Mouse (Mus musculus) heart, adult 9 months (tissue): Measurements from ENCODE around the gene Lxn.

ENCODE experiments used
- DNase-seq, 2 experiments: peaks; one replicate each; pipeline ENCODE4 v3.0.0; 2022; ENCODE audit warnings: low spot score in 2 of 2

Gene Lxn

DNA sequence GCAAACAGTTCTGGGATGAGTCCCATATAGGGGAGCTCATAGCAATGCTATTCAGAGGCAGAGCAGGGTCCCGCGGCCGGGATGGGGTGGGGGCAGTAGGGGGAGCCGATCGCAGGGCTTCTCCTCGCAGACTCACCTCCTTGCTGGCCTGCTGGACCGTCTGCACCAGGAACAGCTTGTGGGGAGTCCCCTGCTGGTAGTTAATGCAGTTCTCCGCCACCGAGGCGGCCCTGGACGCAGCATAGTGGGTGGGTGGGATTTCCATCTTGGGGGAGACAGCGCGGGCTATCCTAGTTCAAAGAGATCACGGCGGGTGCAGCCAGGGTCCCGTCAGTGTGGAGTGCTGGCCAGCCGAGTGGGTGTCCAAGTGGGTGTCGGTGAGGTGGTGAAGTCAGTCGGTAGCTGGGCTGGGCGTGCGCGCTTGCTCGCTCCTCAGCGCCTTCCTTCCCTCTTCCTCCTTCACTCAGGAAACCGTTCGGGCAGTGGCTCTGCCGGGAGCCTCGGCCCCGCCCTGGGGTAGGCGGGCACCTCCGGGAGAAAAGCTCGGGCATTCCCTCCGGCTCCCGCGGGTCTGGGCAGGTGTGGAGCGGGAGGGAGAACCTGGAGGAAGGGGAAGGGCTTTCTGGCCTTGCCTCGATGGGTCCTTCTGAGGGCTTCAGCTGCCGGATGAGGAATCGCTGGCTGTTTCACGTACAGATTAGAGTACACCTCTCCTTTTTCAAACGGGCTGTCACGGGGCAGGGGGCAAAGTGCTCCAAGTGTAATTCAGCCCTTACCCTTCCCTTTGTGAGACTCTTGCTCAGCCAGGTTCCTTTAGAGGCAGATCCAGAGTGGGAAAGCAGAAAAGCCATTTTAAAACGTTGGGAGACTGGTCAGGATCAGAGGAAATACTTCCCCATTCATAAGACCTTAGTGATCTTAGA, at the start of gene Lxn:
Gene Lxn (minus strand): TSS at position 477 of the 923 bp plus-strand sequence.
- DNase-seq = peak; percentile 56 to 64

DNA sequence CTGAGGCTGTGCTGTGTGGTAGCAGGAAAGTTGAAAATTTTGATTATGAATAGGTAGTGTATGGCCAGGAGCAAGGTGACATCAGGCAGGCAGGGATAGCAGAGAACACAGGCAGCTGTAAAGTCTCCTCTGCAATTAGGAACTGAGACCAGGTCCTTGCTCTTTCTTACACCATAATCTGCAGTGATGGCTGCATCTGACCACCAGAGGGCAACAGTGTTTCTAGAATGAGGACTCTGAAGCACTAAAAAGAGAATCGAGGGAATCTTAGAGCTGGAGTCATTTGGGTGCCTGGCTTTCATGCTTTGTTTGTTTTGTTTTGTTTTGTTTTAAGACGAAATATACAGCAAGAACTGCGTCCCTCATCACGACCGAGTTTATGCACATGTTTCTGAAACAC, 49.1 kb upstream of the Lxn start:
- DNase-seq = peak; percentile 23 to 74

DNA sequence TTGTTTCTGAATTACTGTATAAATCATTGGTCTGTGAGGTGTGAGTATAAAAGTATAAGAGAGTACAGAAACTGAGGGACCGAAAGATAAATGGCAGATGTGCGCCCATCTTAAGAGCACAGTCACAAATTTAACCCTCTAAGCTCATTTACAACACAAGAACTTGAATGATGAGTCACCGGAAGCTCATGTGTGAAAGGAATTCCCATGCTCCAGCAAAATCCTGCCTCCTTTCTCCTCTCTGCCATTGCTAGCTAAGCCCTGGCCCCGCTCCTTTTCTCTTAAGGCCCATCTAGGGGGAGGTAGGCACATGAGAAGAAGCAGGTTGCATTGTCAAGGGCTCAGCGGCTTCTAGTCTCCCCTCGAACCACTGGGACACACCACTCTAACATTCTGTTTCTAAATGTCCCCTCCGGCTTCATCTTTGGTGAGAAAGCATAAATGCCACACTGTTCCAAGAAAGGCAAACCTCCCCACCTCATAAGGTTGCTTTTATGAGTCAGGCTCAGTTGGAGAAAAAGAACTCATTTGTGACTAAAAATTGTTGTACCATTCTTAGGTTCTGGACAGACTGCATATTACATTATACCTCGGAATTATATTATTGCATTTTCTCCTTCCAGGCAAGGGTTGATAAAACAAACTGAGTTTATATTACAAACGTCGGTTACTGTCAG, 44.6 kb upstream of the Lxn start:
- no peak for DNase-seq

DNA sequence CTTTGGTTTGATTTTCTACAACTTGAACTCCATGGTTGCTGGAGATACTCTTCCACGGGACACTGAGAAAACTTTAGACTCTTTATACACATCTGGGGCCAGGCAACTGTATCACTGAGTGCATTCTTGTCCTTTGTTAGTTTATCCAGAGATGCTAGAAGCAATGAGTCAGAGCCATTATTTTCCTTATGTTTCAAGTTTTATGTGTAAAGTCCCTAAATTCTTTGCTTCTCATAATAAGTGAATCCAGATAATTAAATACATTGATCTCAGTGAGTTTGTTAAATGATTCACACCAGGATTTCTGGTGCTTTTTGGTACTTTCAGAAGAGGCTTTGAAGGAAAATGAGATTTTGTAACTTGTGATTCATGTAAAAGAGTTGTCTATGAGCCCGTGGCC, 41.6 kb upstream of the Lxn start:
- no peak for DNase-seq

DNA sequence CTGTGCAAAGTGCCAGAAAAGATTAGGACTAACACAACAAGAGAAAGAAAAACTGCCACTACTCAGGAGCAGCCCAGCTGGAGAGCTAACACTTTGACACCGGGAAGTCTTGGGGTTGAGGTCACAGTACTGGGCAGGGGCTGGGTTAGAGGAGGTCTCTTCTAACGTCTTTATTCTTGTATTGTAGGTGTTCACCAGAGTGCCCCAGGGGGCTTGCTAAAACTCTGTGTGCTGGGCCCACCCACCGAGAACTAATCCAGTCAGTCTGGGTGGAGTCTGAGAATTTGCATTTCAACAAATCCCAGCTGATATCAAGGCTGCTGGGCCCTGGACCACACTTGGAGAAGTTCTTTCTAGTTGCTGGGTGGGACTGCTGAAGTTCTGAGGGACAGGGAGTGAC, 40.2 kb upstream of the Lxn start:
- no peak for DNase-seq

DNA sequence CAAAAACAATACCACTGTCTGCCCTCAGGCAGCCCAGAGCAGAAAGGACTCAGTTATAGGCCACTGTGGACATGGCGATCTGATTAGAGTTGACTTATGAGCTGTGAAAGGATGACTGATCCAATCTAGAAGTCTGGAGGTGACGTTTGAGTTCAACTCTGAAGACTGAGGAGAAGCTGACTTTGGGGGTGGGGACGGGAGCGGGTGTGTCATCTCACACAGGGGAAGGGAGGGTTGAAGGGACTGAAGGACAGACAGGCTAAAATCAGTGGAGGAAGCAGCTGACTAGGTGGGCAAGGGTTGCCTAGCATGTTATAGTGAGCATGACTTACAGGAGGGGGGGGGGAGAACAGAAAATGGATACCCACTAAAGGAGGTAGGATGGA, 35.7 kb upstream of the Lxn start:
- no peak for DNase-seq

DNA sequence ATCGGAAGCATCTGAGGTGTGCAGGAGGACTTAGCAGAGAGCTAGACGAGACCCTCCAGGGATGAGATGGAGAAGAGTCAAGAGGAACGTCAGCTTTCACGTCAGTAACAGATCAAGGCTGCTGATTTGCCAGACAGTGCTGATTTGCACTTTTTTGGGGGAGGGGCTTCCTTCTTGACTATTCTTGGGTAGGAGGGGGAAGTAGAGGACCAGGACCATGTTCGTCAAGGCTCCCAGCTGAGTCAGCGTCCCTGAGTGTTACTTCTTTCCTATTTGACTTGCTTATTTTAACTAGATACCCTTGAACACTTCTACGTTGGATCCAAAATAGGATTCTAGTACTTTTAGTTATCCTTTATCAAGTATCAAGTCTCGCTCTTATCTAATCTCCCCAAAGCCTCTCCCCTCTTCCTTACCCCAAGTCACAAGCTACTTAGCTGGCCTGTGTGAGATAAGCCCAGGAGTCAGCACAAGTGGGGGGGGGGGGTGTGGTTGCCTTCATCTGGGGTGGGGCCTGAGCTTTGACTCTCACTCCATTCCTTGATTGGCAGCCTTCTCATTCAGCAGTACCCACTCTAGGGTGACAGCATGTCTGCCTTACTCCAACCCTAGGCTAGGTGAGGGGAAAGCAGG, 35.2 kb upstream of the Lxn start:
- DNase-seq = no peak

DNA sequence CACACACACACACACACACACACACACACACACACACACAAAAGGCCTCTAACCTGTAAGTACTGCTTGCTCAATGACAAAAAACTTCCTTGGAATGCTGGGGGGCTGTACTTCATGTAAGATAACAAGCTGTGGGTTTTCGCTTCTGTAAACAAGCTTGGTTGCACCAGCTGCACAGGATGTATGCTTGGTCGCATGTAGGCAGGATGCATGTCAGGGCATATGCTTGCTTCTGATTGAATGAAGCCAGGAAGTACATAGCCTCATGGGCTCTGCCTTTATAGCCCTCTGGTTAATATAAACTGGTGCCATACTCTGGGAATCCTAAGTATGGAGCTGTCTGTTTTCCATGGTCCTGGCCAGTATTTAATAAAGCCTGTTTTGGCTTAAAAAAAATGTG, 34.3 kb upstream of the Lxn start:
- no peak for DNase-seq

DNA sequence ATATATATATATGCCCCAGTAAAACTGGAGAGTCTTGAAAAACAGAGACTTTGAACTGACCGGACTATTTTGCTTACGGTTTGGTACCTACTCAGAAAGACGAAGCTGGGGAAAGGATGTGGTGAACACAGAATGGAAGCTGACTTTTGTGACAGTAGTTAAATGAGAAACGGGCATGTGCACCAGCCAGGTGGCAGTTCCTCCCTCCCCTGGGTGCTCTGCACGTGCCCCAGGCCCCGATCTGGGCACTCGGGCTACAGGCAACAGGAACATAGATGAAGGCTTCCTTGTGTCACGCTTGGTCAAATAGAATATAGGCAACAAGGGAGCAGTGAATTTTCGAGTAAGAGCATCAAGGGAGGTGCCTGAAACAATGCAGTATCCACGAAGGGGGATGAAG, 32.6 kb upstream of the Lxn start:
- no peak for DNase-seq

DNA sequence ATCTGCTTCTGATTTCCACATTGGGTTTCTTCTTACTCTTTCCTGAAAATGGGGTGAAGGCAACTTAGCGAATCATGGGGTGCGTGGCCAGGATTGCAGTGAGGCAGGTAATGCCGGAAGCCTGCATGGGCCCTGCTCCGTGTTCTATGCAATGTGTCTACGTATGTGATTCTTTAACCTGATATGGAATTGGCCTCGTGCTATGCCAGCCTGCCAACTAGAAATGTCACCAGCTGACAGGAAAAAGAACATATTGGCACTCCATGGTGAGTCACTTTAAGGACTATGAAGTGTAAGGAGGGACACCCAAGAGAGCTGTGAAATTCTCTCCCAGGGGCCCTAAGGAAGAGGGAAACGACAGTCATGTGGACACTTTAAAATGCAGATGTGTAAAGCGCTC, 29.4 kb upstream of the Lxn start:
- no peak for DNase-seq

DNA sequence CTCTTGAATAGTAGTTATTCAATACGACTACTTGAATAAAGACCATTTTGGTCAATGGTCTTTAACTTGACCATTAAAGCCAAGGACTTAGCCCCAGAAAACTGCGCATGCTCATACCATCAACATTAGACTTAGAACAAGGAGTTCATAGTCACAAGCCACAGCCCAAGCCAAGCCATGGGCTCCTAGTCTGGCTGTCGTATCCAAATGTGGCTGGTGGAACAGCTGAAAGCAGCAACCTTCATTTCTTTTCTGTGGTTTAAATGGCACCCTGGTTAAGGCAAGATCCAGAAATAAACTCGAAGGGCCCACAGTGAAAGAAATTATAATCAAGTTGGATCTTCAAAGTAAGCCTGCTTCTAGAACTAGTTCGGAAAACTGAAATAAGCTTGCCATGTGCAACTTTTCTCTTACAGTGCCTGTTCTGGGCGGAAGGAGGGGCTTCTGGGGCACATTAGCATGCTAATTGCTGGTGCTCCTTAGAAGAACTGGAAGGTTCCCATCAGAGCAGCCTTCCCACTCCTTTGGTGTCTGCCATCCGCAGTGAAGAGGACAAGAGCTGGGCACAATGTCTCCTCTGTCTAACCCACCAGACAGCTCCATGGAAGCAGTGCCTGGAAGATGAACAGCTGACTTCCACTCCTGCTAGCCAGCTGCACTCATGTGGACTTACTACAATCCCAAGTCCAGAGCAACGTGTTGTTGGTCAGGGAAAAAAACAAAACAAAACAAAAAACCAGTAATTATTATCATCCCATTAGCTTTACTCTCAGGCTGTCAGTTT, 28.6 kb upstream of the Lxn start:
- no peak for DNase-seq

DNA sequence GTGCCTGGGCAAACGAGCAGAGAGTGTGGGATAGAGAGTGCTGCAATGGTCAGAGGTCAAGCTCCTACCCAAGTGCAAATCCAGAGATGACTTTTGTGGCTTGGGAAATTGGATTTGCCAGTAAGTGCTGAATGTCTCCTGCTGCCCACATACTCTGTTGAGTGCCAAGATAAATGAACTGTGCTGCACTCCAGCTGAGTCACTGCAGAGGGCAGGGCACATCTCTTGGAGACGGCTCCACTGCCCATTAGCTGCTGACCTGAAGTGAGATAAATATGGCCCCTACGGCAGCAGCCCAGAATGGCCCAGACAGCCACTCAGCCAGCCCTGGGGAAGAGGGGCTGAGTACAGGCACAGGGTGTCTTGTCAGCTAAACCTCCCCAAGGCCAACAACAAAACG, 26.4 kb upstream of the Lxn start:
- no peak for DNase-seq

DNA sequence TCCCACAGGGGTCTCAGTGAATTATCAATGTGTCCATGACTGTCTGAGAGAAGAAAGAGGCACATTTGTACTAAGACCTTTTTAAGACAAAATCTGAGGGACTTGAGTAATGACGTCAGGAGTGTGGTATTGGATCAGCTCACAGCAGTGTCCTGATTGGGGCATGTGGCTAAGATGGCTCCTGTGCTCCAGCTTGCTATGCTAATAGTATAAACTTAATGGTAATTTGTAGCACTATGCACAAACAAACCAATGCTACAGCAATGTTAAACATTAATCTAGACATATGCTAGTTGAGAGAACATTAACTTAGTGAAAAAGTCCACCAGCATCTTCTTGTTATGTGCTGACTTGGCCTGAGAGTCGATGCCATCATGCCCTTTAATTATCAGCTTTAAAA, 21.5 kb upstream of the Lxn start:
- no peak for DNase-seq

DNA sequence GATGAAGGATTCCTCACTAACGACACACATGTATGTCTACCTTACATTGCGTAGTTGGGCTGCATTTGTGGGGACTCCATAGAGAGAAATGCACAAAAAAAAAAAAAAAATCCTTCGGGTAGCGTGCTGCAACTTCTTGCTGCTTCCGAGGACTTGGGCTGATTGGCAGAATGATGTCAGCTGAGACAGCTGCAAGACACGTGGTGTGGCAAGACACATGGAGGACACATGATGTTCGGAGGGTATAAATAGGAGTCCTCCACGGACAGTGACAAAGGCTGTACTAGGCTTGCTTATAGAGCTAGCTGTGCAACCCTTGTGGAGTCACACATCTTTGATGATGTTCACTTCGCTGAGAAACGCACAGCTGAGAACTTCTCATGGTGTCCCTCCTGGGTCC, 18.7 kb upstream of the Lxn start:
- DNase-seq = no peak

DNA sequence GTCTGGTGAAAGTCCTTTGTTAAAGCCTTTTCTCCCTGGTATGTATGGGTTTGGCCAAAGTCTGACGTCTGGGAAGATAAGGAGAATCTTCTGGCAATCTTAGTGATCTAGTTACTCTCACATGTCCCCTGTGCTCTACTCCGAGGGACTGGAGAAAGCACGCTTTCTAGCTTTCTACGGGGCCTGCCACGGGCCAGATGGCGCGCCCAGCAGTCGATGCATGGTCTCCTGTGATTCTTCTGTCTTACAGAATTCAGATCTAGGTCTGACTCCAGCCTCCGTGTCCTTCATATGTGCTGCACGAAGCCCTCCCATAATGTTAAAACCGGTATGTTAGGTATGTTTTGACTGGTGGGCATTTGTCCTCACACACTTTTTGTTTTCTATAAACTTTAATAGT, 16.1 kb upstream of the Lxn start:
- no peak for DNase-seq

DNA sequence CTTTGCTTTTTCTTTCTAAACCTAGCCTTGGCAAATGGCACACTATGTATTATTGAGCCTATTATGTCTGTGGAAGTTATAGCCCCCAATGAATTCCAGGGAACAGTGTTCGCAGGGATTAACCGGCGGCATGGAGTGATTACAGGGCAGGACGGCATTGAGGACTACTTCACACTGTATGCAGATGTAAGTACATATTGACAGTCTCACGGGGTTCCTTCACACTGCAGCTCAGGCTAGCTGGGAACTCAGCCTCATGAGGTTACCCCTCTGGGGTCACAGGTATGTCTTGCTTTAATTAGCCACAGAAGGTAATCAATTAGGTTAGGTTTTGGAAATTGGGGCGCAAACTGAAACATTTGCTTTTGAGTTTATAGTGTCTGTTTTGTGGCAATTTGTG, 9.7 kb upstream of the Lxn start:
- no peak for DNase-seq

DNA sequence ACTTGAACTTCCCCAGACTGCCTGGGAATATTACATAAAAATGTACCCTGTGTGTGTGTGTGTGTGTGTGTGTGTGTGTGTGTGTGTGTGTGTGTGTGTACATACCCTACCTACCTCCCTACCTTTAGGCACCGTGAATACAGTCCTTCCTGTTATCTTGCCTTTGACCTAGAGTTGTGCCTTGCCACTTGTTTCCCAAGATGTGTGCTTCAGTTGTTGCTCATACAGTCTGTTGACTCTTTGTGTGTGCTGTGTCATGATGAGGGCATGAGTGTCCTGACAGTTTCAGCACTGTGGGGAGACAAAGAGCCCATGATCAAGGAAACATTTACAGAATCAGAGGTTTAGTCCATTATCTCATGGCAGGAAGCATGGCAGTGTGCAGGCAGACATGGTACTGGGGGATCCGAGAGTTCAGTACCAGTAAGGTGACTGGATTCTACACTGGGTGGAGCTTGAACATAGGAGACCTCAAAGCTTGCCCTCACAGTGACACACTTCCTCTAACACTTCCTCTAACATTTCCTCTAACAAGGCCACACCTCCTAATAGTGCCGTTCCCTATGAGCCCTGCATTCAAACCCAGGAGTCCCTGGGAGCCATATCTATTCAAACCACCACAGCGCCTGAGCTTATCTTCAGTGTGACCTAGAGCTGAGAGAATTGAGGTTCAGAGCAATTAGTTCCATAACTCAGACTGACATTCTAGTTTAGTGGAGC, 7.8 kb upstream of the Lxn start:
- no peak for DNase-seq

DNA sequence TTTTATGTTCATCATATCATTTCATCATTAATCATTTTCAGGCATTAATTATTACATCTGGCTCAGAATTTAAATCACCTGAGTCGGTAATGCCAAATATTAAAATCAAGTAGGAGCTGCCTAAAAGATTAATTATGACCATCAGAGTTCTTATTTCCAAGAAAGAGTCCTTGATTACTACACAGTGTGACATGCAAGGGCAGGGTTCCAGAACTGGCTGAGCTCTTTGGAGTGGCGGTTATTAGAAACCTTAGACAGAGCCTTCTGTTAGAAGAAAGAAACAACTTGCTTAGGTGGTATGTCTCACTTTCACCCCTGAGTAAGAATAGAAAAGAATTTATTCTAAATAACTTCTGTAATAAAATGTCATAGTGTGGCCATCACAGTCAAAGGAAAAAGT, 3.6 kb upstream of the Lxn start:
- DNase-seq = no peak

DNA sequence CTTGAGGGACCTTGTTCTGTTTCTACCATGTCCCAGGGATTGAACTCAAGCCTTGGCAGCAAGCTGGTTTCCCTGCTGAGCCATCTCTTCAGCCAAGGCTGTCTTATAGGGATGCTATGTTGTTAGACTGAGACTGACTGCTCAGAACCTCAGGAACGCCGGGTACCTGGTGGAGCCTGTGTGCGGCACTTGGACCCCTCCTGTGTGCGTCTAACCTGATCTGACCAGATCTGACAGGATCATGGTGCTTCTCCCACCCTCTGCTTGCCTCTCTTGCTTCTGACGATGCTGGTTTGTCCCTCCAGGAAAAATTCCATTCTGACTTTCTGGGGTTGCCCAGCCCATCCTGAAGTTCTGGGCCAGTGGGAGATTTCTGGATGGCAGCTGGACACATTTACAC, 2.9 kb upstream of the Lxn start:
- DNase-seq = no peak

DNA sequence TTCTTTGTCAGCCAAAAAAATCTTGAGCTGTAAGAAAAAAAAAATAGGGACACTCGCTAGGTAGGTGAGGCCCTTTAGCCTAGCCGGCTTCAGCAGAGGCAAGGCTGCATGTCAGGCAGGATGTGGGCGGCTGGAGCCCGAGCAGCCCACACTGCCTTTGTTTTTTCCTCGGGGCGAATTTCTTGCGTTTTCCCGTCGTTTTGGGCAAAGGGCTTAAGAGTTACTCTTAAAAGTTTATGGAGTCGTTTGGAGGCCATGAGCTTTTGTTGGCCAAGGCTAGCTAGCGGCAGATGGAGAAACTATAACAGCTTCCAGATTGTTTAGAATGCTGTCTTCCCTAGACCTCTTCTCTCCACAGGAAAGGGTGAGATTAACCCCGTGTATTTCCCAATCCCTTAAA, 725 bp downstream of the Lxn start:
- DNase-seq = no peak

DNA sequence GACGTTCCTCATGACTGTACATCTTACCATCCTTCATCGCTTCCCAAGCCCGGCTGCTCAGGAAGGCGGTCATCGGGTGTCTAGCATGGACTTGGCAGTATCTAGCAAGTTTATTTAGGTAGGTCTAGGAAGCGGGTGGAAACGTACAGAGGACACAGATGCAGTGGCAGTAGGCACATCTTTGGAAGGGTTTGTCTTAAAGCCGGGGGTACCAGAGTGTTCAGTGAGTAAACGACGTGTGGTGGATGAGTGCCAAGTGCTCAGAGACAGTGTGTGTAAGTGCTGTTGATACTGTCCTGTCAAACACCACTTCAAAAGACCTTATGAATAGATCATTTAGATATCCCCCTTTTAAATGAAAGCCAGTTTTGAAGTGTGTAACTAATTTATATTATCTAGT, 1.1 kb downstream of the Lxn start:
- no peak for DNase-seq

DNA sequence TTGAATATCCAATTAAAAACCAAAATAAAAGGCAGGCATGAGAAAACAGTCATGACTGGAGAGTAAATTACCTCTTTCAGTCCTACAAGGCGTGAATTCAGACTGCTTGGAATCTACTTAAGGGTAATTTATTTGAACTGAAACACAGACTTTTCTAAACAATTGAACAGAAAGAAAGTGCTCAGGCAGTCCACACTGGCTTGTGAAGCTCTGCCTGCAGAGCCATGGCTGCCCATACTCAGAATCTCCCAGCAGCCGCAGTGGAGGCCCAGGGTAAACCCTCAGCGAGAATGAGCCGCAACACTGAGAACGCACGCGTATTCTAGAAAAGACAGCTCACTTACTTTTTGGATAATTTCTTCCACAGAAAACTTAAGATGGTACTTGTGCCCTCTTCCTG, 1.7 kb downstream of the Lxn start:
- DNase-seq = no peak
